Mouse (Mus musculus) cerebellum, adult 9-11 months (tissue): ENCODE data around the gene Draxin.

Experiments
- DNase-seq: peaks from one replicate; pipeline ENCODE4 v3.0.0; 2022

Gene Draxin

DNA sequence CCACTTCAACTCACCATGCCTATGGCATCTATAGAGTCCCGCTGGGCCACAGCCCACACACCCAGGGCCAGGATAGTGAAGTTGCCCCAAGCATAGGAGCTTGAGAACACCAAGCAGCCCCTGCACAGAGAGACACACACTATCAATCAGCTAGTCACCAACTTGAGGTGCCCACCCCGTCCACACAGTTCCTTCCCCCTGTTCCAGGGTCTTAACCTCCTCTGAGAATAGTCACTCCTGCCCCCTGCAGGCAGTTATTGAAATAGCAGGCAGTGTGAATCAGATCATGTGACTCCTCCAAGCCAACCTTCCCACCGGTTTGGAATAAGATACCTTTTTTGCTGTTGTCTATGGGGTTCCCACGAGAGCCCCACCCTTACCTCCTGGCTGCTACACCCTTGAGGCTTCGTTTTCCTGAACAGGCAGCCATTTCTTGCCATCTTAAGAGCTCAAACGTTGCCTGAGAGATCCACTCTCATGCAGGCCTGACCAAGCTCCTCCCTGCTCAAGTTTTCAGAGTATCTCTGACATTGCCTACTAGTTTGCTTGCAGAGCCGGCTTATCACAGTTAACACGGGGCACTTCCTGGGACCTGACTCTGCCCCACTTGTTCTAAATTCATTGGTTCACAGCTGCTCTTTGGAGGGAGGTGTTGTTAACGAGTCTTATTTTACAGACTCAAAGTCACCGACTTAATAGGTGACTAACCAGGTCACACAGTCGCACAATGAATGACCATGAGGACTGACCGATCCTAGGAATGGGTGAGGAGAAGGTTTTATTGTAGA, 48.0 kb downstream of the Draxin start:
- DNase-seq = peak; percentile 60

DNA sequence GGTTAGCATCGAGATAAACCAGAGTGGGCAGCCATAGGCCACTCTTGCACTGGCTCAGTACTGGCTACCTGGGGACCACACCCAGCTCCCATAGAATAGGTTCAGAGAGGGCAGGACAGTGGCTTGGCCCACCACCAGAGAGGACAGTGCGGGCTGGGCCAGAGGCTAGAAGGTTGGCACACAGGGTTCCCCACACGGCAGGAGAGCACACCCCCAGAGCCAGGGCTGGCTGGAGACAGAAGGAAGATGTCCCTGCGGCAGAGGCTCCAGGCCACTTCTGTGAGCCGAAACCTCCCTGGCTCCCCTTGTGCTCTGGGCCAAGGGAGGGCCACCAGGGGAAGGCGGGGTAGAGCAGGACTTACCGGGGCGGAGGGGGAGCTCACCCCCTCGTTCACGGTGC, 49.3 kb downstream of the Draxin start:
- peak; percentile 47 for DNase-seq

- DNase-seq = peak; percentile 75
These were observed 49.9 kb downstream of the Draxin start for GRCm38 (mm10) chr4:148080597-148080973.

DNA sequence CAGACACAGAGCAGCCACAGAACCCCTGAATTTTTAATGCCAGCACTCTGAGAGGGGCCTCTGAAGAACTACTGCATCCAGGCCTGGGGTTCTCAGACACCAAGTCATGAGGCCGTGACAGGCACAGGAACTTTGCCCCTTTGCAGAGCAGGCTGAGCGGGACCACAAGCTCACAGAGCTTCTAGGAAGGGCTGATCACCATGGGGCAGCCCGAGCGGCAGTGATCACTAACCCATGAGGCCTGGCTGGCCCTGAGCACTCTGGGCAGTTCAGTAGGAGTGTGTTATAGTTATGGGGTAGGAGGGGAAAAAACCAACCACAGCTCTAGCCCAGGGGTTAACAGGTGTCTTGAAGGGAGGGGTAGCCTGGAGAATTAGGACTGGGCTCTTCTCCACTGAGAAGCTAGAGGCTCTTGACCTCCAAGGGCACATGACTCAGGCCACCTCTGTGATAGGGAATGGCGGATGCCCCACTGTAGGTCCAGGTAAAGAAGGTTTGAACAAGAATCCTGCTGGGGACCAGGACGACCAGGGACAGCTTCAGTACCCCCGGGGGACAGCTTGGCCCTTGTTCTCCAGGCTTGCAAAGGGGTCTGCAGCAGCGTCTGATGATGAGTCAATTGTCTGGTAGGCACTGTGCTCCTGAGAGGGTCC, 50.4 kb downstream of the Draxin start:
- no peak for DNase-seq

- peak; percentile 16 for DNase-seq
These were observed 51.3 kb downstream of the Draxin start for GRCm38 (mm10) chr4:148079212-148079611.

- DNase-seq = peak; percentile 11
These were observed 54.6 kb downstream of the Draxin start for GRCm38 (mm10) chr4:148075881-148076280.

GRCm38 (mm10) chr4:148075259-148075658, 55.2 kb downstream of the Draxin start:
- DNase-seq = peak; percentile 57

- peak; percentile 18 for DNase-seq
These were observed 55.8 kb downstream of the Draxin start for GRCm38 (mm10) chr4:148074521-148075189.

DNA sequence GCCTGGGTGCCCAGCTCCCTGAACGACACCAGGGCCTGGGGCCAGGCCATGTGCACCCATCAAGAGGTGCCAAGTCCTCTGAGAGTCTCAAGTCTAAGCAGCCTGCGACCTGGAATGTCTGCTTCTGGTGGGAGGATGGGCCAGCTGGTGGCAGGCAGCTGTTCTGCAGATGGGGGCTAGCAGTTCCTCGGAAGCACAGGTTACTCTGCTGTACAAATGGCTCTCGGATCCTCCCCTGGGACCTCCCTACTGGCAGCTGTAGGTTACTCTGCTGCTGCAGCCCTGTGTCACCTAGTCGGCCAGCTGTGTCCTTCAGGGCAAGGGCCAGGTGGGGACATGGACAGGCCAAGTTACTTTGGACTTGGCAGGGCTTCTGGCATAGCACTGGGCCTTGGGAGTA, 59.0 kb downstream of the Draxin start:
- peak; percentile 17 for DNase-seq

- no peak for DNase-seq
These were observed 60.8 kb downstream of the Draxin start for GRCm38 (mm10) chr4:148069602-148070218.

DNA sequence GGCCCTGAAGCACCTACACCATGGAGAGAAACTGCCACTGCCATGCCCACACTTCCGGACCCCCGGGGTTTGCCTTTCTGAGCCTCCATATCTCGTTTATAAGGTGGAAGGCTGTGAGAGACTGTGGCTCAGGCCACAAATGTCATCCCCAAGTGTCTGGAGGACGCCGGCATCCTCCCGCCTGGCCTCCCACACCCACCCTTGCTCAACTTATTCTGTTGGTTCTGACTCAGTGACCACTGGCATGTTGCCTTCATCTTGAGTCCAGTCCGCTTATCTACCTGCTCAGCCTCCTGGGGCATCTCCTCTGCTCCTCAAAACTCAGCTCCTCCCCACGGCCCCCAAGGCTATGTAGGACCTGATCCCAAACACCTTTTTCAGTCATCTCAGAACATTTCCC, 63.2 kb downstream of the Draxin start:
- DNase-seq = no peak

- DNase-seq = no peak
These were observed 64.1 kb downstream of the Draxin start for GRCm38 (mm10) chr4:148066401-148066744.

DNA sequence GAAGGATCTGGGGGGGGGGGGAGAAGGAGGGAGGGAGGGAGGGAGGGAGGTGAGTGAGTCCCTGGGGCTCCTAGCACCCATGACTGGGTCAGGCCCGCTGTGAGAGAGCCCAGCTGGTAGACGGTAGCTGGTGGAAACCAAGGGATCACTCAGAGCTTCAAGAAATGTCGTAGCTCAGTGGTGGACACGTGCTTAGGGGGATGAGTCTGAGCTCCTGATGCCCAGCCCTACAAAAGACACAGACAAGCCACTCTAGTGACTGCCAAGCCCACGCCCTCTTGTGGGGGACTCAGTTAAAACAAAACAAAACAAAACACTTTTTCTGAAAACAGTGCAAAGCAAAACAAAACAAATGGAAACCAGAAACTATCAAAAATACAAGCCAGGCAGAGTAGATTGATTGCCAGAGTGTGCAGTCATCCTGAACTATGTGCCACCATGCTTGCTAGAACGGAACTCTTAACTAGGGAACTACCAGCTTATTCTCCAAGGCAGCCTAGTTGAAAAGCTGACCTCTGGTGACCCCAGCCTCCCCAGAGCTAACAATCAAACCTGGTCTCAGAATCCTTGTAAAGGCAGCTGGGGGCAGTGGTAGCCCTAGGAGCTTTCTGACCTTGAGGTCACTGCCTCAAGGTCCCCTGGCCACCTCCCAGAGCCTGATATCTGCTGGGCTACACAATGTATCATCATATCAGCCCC, 64.6 kb downstream of the Draxin start:
- no peak for DNase-seq

- DNase-seq = no peak
These were observed 69.4 kb downstream of the Draxin start for GRCm38 (mm10) chr4:148061086-148061480.

DNA sequence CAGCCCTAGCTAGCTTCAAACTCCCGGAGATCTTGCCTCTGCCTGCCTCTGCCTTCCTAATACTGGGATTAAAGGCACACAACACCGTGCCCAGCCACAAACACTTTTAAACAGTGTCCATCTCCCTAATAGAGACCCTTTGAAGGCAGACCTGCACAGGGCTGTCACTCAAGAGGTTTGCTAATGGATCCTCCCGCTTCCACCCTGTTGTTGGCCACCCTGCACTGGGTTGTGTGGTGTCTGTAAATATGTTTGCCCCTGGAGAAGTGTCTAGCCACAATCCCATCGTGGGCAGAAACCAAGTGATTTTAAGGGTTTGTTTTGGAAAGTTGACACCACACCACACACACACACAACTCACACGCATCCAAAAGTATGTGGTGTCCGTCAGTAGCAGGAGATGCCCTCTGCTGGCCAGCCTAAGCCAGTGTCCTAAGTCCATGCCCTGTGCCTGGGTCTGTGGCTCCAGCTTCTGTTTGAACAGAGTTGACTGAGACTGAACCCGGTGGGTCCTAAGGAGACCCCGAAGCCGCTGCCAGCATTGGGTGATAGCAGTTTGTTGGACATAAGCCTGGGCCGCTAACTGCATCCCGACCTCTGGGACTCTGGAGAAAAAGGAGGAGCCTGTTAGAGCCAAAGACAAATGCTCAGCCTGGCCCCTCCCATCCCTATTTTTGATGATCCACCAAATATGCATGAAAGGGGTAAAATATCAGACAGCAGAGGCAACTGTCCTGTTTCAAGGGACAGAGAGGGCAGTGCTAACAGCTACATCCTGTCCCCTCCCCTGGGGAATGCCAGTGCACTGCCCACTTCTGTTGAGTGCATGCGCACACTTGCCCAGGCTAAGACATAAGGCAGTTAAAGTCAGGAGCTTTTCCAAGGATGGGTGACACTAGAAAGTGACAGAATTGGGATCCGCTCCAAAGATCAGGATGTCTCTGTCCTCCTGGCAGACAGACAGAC, 70.1 kb downstream of the Draxin start:
- peak; percentile 41 for DNase-seq

GRCm38 (mm10) chr4:148058993-148059392, 71.5 kb downstream of the Draxin start:
- DNase-seq = no peak

DNA sequence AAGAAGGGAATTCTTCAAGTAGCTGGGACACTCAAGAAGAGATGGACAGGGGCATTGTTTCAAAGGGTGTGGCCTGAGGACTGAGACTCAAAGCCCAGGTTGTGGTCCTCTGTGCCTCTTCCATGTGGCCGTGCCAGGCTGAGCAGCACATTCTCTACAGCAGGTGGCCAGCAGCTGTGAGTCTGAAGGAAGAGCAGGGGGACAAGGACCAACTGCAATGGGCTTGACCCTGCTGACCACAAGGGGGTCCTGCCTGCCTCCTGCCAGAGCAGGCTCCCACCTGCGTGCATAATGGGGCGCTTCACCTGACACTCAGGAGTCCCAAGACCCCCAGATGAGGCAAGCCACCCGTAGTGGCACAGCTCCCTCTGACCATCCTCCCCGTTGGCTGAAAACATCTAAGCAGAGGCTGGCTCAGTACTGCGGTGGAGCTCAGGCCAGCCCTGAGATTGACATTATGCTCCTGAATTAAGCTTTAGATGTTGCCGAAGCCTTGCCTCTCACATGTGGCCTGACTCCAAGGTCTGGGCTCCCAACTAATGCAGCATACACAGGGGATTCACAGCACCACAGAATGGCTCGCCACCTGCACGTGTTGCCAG, 72.2 kb downstream of the Draxin start:
- DNase-seq = no peak

- no peak for DNase-seq
These were observed 72.8 kb downstream of the Draxin start for GRCm38 (mm10) chr4:148057661-148058209.

- DNase-seq = peak; percentile 58
These were observed 73.7 kb downstream of the Draxin start for GRCm38 (mm10) chr4:148056801-148057200.

- DNase-seq = peak; percentile 46
These were observed 74.3 kb downstream of the Draxin start for GRCm38 (mm10) chr4:148056246-148056645.
